Mouse (Mus musculus): ENCODE measurements around the gene Capzb. TPM values are rescaled to one million over a fixed set of nuclear protein-coding genes. Genes with fewer than 3 reads are reported as not detected.
A peak's percentile ranks its signal among the peaks of the same experiment; 100 is the strongest.

The Capzb gene
- polyA plus RNA-seq, 1 experiment from 2014 or later: 278 TPM

DNA sequence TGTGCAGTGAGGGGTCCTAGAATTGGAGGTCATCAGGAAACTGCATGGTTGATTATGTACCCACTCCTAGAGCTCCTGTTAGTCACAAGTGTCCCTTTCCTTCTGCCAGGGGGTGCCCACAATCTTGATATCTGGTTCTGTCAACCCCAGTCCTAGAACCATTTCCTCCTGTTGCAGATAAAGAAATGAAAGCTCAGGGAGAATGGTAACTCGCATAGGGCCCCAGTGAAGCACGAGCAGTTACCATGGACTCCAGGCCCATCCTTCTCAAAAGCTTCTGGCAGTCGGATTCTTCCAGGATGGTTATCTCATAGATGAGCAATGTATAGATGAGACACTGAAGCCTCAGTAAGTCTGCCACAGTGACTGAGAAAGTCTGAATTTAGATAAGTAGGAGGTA lies 8.2 kb downstream of the Capzb start:
- H3K4me3 ChIP-seq (ENCODE audit: low read depth, low read length): no peak overlapping the region

DNA sequence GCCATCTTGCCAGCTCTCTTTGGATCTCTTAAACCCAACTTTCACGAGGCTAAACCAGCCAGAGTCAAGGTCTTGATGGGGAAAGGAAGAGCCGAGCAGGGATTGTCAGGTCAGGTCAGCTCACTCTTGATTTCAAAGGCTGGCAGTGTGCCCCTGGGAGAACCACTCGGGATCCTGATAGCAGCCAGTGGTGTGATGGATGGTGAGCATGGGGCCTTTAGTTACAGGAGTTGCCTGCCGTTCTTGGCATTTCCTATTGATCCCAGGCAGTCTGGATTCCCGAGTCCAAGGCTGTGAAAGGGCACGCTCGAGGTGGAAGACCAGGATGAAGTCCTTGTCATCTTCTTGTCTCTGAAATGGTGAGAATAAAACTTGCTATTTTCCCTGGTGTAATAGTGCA lies 9.9 kb downstream of the Capzb start:
- H3K4me1 ChIP-seq (ENCODE audit: control insufficient read depth, insufficient read depth, low read length): no peaks in the 10 kb centered on the region
- no peak overlapping the region for H3K4me2 ChIP-seq (ENCODE audit: low read length)
- no peak for ATAC-seq
- no peak overlapping the region for H3K4me3 ChIP-seq (ENCODE audit: low read depth, low read length)
- no peak overlapping the region for H3K27ac ChIP-seq (ENCODE audit: low read depth, low read length)
- 81% methylated on average over 7 of the region's 7 CpGs for WGBS
- no peaks in the 10 kb centered on the region for H3K27me3 ChIP-seq (replicated peaks; ENCODE audit: control insufficient read depth, insufficient read depth, low read length)
- peaks cover 6% of the 10 kb centered on the region for H3K36me3 ChIP-seq (ENCODE audit: control insufficient read depth, insufficient read depth, low read length)
- no peaks in the 10 kb centered on the region for H3K9me3 ChIP-seq (replicated peaks; ENCODE audit: control insufficient read depth, low read length)
- no peak overlapping the region for H3K9ac ChIP-seq (ENCODE audit: low read length)
- no peak for DNase-seq (ENCODE audit: low spot score)

More for the DNA sequence above, 8.2 kb downstream of the Capzb start:
- DNase-seq (ENCODE audit: low spot score) (no peak), ATAC-seq (no peak)
- Histone ChIP-seq H3K9ac (ENCODE audit: low read length) (no peak overlapping the region), H3K27me3 (replicated peaks; ENCODE audit: control insufficient read depth, insufficient read depth, low read length) (no peaks in the 10 kb centered on the region), H3K4me1 (ENCODE audit: control insufficient read depth, insufficient read depth, low read length) (no peaks in the 10 kb centered on the region), H3K27ac (ENCODE audit: low read depth, low read length) (no peak overlapping the region), H3K36me3 (ENCODE audit: control insufficient read depth, insufficient read depth, low read length) (peaks cover 6% of the 10 kb centered on the region), H3K4me2 (ENCODE audit: low read length) (no peak overlapping the region), H3K9me3 (replicated peaks; ENCODE audit: control insufficient read depth, low read length) (no peaks in the 10 kb centered on the region)
- WGBS: 89% methylated on average over 3 of the region's 3 CpGs

DNA sequence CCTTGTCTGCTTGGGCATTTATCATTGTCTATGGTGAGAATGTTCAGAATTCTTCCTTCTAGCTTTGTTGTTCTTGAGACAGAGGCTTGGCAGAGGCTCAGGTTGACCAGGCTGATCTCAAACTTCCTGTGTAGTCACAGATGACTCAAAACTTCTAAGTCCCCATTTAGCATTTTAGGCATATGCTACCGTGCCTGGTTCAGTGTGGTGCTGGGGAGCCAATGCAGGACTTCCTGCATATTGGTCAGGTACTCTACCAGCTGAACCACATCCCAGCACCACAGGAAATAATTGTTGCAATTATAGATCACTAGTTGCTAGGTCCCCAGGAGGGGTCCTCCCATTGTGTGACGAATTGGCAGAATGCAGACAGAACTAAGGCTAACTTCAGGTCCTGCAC lies 10.7 kb downstream of the Capzb start:
- peaks cover 3% of the 10 kb centered on the region; the same call in 1 of the 2 replicates for H3K4me1 ChIP-seq (ENCODE audit: control insufficient read depth, insufficient read depth, low read length)
- no peak for ATAC-seq
- H3K4me2 ChIP-seq (ENCODE audit: low read length): no peak overlapping the region
- no peak overlapping the region for H3K27ac ChIP-seq (ENCODE audit: low read depth, low read length)
- DNase-seq (ENCODE audit: low spot score): no peak
- H3K27me3 ChIP-seq (replicated peaks; ENCODE audit: control insufficient read depth, insufficient read depth, low read length): no peaks in the 10 kb centered on the region
- H3K36me3 ChIP-seq (ENCODE audit: control insufficient read depth, insufficient read depth, low read length): peaks cover 6% of the 10 kb centered on the region
- no peak overlapping the region for H3K9ac ChIP-seq (ENCODE audit: low read length)
- no peaks in the 10 kb centered on the region for H3K9me3 ChIP-seq (replicated peaks; ENCODE audit: control insufficient read depth, low read length)
- no peak overlapping the region for H3K4me3 ChIP-seq (ENCODE audit: low read depth, low read length)
- WGBS: 85% methylated on average over 2 of the region's 2 CpGs

DNA sequence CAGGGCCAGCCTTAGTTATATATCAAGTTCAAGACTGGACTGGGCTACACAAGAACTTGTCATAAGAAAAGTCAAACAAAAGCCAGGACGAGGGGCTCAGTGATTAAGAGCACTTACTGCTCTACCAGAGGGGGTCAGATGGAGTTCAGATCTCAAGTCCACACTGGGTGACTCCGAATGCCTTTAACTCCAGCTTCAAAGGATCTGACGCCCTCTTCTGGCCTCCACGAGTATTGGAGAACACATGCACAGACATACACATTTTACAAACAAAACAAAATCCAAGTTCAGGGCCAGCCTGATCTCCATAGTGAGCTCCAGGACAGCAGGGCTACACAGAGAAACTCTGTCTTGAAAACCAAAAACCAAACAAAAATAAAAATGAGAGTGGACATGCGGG lies 13.1 kb downstream of the Capzb start:
- H3K9ac ChIP-seq (ENCODE audit: low read length): no peak overlapping the region
- H3K27ac ChIP-seq (ENCODE audit: low read depth, low read length): no peak overlapping the region
- no peaks in the 10 kb centered on the region for H3K27me3 ChIP-seq (replicated peaks; ENCODE audit: control insufficient read depth, insufficient read depth, low read length)
- H3K4me1 ChIP-seq (ENCODE audit: control insufficient read depth, insufficient read depth, low read length): peaks cover 3% of the 10 kb centered on the region; the same call in 1 of the 2 replicates
- no peak for ATAC-seq
- 57% methylated on average over 5 of the region's 5 CpGs for WGBS
- H3K9me3 ChIP-seq (replicated peaks; ENCODE audit: control insufficient read depth, low read length): no peaks in the 10 kb centered on the region
- DNase-seq (ENCODE audit: low spot score): no peak
- H3K4me2 ChIP-seq (ENCODE audit: low read length): no peak overlapping the region
- no peak overlapping the region for H3K4me3 ChIP-seq (ENCODE audit: low read depth, low read length)
- H3K36me3 ChIP-seq (ENCODE audit: control insufficient read depth, insufficient read depth, low read length): no peaks in the 10 kb centered on the region

DNA sequence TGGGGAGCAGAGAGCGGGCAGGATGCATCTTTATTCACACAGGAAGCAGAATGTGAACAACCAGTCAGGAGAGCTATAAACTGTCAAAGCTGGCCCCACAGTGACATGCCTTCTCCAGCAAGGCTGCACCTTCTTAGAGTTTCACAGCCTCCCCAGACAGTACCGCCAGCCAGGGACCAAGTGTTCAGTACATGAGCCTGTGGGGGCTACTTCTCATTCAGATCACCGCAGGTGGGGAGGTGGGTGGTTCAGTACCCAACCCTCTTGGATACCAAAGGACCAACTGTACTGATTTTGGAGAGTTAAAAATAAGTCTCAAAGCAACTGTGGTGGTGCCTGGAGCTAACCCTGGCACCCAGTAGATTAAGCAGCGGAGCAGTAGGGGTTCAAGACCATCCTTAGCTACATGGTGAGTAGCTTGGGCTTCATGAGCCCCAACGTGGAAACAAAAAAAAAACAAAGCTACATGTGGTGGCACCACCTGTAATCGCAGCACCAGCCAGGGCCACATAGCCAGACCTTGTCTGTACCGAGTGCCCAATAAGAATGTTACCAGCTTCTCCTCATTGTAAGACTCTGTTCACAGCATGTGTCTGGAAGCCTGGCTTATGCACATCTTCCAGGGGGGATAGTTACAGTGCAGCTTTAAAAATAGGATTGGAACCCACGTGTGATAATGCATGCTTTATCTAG lies 13.8 kb downstream of the Capzb start:
- Histone ChIP-seq H3K4me2 (ENCODE audit: low read length) (no peak overlapping the region), H3K27me3 (replicated peaks; ENCODE audit: control insufficient read depth, insufficient read depth, low read length) (no peaks in the 10 kb centered on the region), H3K36me3 (ENCODE audit: control insufficient read depth, insufficient read depth, low read length) (no peaks in the 10 kb centered on the region), H3K4me1 (ENCODE audit: control insufficient read depth, insufficient read depth, low read length) (peaks cover 3% of the 10 kb centered on the region; the same call in 1 of the 2 replicates), H3K9ac (ENCODE audit: low read length) (no peak overlapping the region), H3K9me3 (replicated peaks; ENCODE audit: control insufficient read depth, low read length) (no peaks in the 10 kb centered on the region), H3K27ac (ENCODE audit: low read depth, low read length) (no peak overlapping the region), H3K4me3 (ENCODE audit: low read depth, low read length) (no peak overlapping the region)
- 89% methylated on average over 8 of the region's 8 CpGs for WGBS
- ATAC-seq (no peak), DNase-seq (ENCODE audit: low spot score) (no peak)

DNA sequence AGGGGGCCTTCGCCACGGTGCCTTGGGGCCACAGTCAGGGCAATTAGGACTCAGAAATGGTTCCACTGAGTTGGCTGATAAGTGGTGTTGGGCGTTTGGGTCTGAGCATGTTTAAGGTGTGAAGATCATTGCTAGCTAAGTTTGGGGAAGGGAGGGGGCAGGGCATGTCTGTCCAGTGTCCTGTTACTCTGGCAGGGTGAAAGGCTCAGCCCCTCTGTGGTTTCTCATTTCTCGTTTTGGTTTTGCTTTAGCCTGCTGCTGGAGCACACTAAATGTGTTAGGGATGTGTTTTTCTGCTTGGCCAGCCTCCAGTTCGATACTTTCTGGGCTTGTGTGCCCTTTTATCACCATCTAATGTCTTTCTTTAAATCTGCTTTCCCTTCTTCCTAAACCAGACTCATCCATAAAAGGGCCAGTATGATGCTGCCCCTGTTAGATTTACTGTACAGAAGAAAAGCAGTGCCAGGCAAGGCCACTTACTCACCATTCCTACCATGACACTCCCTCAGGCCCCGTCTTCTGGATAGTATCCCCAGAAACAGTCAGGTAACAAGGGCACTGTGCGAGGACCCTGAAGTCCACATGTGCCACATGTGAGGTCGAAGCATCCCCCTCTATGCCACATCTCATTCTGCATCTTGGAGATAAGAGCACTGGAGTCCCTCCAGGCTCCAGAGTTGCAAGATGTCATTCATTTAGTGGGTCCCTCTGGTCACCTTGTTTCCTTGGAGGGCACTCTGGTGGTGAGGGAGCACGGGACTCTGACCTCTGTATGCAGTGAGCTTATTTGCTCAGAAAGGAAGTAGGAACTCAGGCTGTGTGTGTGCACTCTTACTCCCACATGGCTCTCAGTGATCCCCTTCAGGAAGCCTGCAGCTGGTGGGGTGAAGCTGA lies 15.8 kb downstream of the Capzb start:
- Histone ChIP-seq H3K9me3 (replicated peaks; ENCODE audit: control insufficient read depth, low read length) (no peaks in the 10 kb centered on the region), H3K9ac (ENCODE audit: low read length) (no peak overlapping the region), H3K4me2 (ENCODE audit: low read length) (no peak overlapping the region), H3K36me3 (ENCODE audit: control insufficient read depth, insufficient read depth, low read length) (0 out of 2 replicates have a peak, but pooled peaks cover 3% of the 10 kb centered on the region), H3K27me3 (replicated peaks; ENCODE audit: control insufficient read depth, insufficient read depth, low read length) (no peaks in the 10 kb centered on the region), H3K4me3 (ENCODE audit: low read depth, low read length) (no peak overlapping the region), H3K27ac (ENCODE audit: low read depth, low read length) (0 out of 2 replicates have a peak overlapping the region, but pooled peaks have one; percentile 4), H3K4me1 (ENCODE audit: control insufficient read depth, insufficient read depth, low read length) (peaks cover 3% of the 10 kb centered on the region; the same call in 1 of the 2 replicates)
- WGBS: 70% methylated on average over 9 of the region's 9 CpGs
- DNase-seq (ENCODE audit: low spot score): no peak
- no peak for ATAC-seq

DNA sequence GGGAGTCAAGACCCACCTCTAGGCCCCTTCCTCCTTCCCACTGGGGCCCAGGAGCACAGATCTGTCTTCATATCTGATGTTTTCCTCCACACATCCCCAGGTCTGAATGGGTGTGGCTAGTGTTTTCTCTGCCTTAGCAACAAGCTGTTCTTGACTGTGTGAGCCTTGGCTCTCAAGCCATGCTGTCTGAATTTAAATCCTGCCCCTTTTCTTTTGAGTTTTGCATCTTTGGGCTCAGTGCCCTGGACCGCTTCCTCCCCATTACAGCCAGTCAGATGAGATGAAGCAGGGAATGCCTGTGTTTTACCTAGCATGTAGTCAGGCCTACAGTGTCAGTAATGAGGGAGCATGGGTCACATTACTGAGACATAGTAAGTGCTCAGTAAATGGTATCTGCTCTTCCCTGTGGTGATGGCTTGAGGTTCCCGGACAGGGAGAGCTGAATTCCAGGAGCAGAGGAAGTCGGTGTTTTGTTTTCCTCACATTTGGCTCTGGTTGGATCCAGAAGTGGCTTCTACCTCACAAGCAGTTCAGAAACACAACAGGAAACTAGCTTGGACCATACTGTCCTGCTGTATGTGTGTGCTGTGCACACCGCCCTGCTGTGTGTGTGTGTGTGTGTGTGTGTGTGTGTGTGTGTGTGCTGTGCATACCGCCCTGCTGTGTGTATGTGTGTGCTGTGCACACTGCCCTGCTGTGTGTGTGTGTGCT lies 16.6 kb downstream of the Capzb start:
- Histone ChIP-seq H3K27ac (ENCODE audit: low read depth, low read length) (no peak overlapping the region), H3K4me3 (ENCODE audit: low read depth, low read length) (no peak overlapping the region), H3K4me2 (ENCODE audit: low read length) (no peak overlapping the region), H3K27me3 (replicated peaks; ENCODE audit: control insufficient read depth, insufficient read depth, low read length) (no peaks in the 10 kb centered on the region), H3K9ac (ENCODE audit: low read length) (no peak overlapping the region), H3K4me1 (ENCODE audit: control insufficient read depth, insufficient read depth, low read length) (peaks cover 3% of the 10 kb centered on the region; the same call in 1 of the 2 replicates), H3K9me3 (replicated peaks; ENCODE audit: control insufficient read depth, low read length) (no peaks in the 10 kb centered on the region), H3K36me3 (ENCODE audit: control insufficient read depth, insufficient read depth, low read length) (0 out of 2 replicates have a peak, but pooled peaks cover 3% of the 10 kb centered on the region)
- no peak for DNase-seq (ENCODE audit: low spot score)
- 82% methylated on average over 5 of the region's 5 CpGs for WGBS
- ATAC-seq: no peak

DNA sequence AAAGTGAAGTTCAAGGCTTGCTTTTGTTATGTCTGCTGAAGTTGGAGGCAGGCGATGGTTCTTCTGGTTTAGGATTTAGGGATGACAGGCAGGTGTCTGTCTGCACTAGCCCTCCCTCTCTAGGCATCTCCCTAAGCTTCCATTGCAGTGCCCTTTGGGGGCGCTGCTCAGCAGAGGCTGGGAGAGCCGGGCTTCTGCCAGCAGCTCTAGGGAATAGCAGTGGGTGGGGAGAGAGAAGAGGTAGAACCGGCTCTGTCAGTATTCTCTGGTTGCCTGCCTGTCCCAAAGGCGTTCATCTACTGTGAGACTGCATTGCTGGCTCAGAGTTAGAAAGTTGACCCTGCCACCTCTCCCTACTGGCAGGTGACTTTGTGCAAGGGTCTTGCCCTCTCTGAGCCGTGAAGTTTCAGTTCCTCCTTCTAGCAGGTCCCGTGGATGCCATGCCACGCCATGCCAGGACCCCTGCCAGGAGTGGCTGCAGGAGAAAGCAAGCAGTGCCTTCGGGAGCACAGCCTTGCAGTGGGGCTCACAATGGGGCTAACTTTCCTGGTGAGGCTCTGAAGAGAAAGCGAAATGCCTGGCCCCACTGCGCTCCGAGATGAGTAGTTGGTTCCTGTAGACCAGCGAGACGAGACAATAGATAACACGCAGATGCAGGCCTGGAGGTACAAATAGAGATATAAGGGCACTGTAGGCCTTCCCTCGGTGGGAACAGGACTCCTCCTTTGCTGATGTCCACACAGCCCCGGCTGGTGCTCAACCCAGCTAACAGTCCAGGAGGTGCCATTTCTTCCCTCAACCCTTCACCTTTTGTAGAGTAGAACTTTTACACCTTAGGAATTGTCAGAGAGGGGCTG lies 19.5 kb downstream of the Capzb start:
- 73% methylated on average over 17 of the region's 17 CpGs for WGBS
- DNase-seq (ENCODE audit: low spot score) (no peak), ATAC-seq (no peak)
- H3K27me3 ChIP-seq (replicated peaks; ENCODE audit: control insufficient read depth, insufficient read depth, low read length): no peaks in the 10 kb centered on the region
- no peak overlapping the region for H3K27ac ChIP-seq (ENCODE audit: low read depth, low read length)
- H3K9me3 ChIP-seq (replicated peaks; ENCODE audit: control insufficient read depth, low read length): no peaks in the 10 kb centered on the region
- no peak overlapping the region for H3K4me2 ChIP-seq (ENCODE audit: low read length)
- peaks cover 3% of the 10 kb centered on the region; the same call in 1 of the 2 replicates for H3K4me1 ChIP-seq (ENCODE audit: control insufficient read depth, insufficient read depth, low read length)
- H3K4me3 ChIP-seq (ENCODE audit: low read depth, low read length): no peak overlapping the region
- H3K9ac ChIP-seq (ENCODE audit: low read length): no peak overlapping the region
- H3K36me3 ChIP-seq (ENCODE audit: control insufficient read depth, insufficient read depth, low read length): 0 out of 2 replicates have a peak, but pooled peaks cover 3% of the 10 kb centered on the region

Measured in forebrain, embryonic 14.5 days (tissue).